Mouse (Mus musculus): ENCODE data around the gene Ten1. TPM values are rescaled to one million over a fixed set of nuclear protein-coding genes. Genes with fewer than 3 reads are reported as not detected.

Ten1 gene
- polyA plus RNA-seq, 1 experiment from 2014 or later = 134 TPM

GRCm38 (mm10) chr11:116196866-116197583, 1.6 kb upstream of the Ten1 start:
- no peak for DNase-seq (ENCODE audit: low spot score)

GRCm38 (mm10) chr11:116197584-116197906, 1.1 kb upstream of the Ten1 start:
- no peak for DNase-seq (ENCODE audit: low spot score)

- no peak for DNase-seq (ENCODE audit: low spot score)
These were observed 523 bp upstream of the Ten1 start for GRCm38 (mm10) chr11:116198132-116198531.

- no peak for DNase-seq (ENCODE audit: low spot score)
These were observed 2.5 kb downstream of the Ten1 start for GRCm38 (mm10) chr11:116201151-116201550.

GRCm38 (mm10) chr11:116203150-116203549, 4.5 kb downstream of the Ten1 start:
- DNase-seq (ENCODE audit: low spot score) = no peak

GRCm38 (mm10) chr11:116206678-116207077, 8.0 kb downstream of the Ten1 start:
- DNase-seq (ENCODE audit: low spot score) = no peak

- no peak for DNase-seq (ENCODE audit: low spot score)
These were observed 10.0 kb downstream of the Ten1 start for GRCm38 (mm10) chr11:116208660-116209059.

- DNase-seq (ENCODE audit: low spot score) = no peak
These were observed 10.6 kb downstream of the Ten1 start for GRCm38 (mm10) chr11:116209257-116209656.

GRCm38 (mm10) chr11:116210696-116211095, 12.0 kb downstream of the Ten1 start:
- DNase-seq (ENCODE audit: low spot score) = no peak

GRCm38 (mm10) chr11:116212847-116213246, 14.2 kb downstream of the Ten1 start:
- no peak for DNase-seq (ENCODE audit: low spot score)

- no peak for DNase-seq (ENCODE audit: low spot score)
These were observed 15.3 kb downstream of the Ten1 start for GRCm38 (mm10) chr11:116213877-116214510.

GRCm38 (mm10) chr11:116215181-116215580, 16.5 kb downstream of the Ten1 start:
- peak; percentile 25 for DNase-seq (ENCODE audit: low spot score)

GRCm38 (mm10) chr11:116215991-116216390, 17.3 kb downstream of the Ten1 start:
- no peak for DNase-seq (ENCODE audit: low spot score)

GRCm38 (mm10) chr11:116216549-116216948, 17.9 kb downstream of the Ten1 start:
- no peak for DNase-seq (ENCODE audit: low spot score)

GRCm38 (mm10) chr11:116218263-116218662, 19.6 kb downstream of the Ten1 start:
- DNase-seq (ENCODE audit: low spot score) = no peak

GRCm38 (mm10) chr11:116218737-116219400, 20.2 kb downstream of the Ten1 start:
- DNase-seq (ENCODE audit: low spot score) = peak; percentile 16

GRCm38 (mm10) chr11:116219885-116220284, 21.2 kb downstream of the Ten1 start:
- DNase-seq (ENCODE audit: low spot score) = peak; percentile 74

- DNase-seq (ENCODE audit: low spot score) = no peak
These were observed 23.5 kb downstream of the Ten1 start for GRCm38 (mm10) chr11:116221931-116222739.

- DNase-seq (ENCODE audit: low spot score) = no peak
These were observed 24.0 kb downstream of the Ten1 start for GRCm38 (mm10) chr11:116222740-116223059.

- peak; percentile 86 for DNase-seq (ENCODE audit: low spot score)
These were observed 27.8 kb downstream of the Ten1 start for GRCm38 (mm10) chr11:116226414-116226813.

GRCm38 (mm10) chr11:116228699-116229098, 30.0 kb downstream of the Ten1 start:
- DNase-seq (ENCODE audit: low spot score) = no peak

- DNase-seq (ENCODE audit: low spot score) = no peak
These were observed 33.8 kb downstream of the Ten1 start for GRCm38 (mm10) chr11:116232427-116232826.

Measured in thymus, postnatal 0 days (tissue).